Mouse (Mus musculus): ENCODE data around the gene Siglecf.
"Not testable (repeated sequence)": the region's sequence is repeated elsewhere in the genome, so short reads cannot be mapped to it uniquely, and the experiment has no call there.

Gene Siglecf

DNA sequence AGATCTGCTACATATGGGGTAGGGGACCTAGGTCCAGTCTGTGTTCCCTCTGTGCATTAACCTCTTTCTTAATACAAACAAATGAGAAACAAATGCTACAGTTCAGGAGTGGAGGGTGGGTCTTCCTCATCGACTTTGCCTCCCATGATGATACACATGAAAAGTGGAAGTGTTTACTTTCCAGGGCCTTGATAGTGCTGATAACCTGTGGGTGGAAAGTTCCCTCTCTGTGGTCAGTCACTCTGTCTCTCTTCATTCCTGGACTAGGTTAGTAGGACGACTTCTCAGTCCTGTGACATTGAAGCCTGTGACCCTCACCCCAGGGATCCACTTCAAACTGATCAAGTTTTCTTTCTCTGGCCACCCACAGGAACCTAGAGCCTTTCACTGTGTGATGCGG, at the start of gene Siglecf:
Gene Siglecf (plus strand): TSS at position 188 of the 400 bp plus-strand sequence.
- DNase-seq: no peak

DNA sequence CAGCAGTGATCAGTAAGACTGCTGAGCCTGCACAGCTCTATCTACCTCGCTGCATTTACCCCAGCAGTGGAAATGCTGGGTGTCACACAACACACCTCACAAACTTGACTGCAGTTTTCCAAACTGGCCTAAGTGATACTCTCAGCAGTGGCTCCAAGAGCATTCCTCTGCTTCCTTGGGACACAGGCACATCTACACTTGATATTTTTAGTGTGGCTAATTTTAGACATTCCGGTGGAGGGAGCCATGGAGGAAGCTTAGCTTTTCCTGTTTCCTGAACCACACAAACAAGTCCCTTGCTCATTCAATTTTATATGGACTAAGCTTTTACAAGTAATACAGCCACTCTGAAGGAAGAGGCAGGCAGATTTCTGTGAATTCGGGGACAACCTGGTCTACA, 45.9 kb upstream of the Siglecf start:
- DNase-seq: no peak

DNA sequence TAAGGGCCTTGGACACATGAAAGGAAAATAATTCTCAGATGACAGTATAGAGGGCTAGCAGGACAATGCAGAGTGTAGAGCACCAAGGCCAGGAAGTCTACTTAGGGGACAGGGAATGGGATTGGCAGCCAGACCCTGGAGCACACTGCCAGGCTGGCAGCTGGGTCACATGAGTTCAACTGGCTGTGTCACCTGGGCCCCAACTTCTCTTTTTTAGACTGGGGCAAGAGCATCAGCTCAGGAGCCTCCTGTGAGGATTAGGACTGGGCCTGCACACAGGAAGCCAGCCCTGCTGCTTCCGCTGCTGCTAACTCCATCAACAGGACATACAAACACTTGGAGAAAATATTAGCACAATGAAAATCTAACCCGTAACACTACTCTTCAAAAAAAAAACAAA, 42.1 kb upstream of the Siglecf start:
- DNase-seq: no peak

DNA sequence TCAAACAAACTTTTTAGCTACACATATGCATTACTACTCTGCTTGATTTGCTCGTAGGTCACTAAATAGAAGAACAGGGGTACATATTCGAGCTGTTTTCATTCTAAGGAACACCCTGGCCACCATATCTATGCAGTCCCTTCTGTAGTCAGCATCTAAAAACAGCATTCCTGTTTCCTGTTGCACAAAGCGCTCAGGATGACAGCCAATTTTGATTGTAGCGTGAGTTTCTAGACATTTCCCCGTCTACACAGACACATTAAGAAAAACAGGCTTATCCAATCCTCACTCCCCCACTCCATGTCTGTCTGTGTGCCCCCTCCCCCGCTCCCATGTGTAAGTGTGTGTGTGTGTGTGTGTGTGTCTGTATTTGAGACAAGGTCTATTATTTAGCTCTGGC, 39.5 kb upstream of the Siglecf start:
- DNase-seq: no peak

DNA sequence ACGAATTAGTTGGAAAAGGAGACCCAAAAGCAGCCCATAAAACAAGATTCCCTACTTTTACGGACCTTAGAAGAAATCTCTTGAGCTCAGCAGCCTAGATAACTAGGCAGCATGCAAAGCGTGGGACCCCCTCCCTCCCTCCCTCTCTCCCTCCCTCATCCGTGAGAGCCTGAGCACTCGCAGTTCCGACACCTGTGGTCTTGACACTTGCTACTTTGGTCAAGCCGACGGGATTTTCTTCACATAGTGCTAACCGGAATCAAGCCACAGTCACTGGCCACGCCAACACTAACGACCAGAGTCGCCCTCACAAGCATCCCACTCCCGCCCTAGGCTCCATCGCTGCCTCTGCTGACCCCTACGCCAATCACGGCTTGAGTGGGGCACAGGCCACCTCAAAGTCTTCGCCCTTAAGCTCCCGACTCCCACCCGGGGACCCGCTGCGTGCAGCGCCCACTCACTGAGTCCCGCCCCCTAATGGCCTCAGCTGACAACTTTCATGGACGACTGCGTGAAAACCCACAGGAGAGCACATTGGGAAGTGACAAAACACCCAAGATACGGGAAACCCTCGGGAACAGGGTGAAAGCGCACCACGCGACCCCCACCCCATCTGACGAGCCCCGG, 38.6 kb upstream of the Siglecf start:
- peak; percentile 63 for DNase-seq

DNA sequence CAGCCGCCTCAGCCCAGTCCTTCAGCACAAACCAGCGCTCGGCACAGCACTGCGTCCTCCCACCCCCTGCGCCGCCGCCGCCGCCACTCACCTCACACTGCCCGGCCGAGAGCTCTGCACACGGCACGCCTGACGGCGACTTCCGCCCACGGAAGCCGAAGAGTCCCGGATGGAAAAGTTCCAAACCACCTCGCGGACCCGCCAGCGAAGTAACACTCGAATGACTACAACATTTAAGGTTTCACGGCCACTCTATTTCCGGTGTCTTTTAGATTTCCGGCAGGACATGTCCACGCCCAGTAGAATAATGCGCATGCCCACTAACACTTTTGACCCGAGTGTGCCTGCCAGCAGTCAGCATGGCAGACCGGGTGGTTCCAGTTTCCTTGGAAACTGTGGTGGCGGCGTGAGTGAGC, 38.1 kb upstream of the Siglecf start, which contains the start of gene Zfp715:
Gene Zfp715 (minus strand): TSS at position 282 of the 416 bp plus-strand sequence.
- DNase-seq: peak; percentile 94

DNA sequence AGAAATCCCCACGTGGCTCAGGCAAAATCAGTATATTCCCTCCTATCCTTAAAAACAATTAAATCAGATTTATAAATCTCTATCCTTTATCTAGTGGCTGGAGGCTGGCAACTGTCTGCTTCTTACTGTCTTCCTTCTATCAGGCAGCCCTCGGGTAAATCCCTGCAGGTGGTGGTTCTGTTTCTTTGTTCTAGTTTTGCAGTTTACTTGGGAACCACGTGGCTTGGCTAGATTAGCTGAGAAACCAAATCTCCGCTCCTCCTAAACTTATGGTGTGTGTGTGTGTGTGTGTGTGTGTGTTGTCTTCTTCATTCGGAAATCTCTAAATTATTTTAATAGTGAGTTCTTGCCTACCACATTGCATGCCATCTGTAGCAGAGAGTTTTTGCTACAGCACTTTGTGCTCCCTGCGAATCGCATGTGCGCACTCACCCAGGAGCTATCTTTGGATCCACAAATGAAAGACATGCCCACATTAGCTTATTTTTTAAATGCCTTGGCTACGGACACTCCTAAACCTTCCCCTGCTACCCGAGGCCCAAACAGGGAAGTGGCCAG, 24.8 kb upstream of the Siglecf start:
- no peak for DNase-seq

DNA sequence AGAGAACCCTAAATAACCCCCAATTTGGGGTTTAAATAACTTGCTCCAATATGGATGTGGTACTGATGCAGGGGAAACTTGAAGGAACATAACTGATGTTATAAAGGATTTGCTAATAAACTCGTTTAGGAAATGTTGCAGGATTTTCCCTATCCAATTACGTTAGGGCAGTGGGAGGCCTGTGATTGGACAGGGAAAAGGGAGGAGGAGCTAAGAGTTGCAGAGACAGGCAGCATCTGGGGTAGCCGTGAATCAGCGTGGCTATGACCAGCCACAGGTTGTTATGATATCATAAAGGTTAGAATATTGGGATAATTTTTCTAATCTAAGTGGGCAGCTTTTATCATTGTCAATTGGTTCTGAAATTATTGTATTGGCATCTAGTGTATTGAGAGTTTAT, 23.0 kb upstream of the Siglecf start:
- no peak for DNase-seq

DNA sequence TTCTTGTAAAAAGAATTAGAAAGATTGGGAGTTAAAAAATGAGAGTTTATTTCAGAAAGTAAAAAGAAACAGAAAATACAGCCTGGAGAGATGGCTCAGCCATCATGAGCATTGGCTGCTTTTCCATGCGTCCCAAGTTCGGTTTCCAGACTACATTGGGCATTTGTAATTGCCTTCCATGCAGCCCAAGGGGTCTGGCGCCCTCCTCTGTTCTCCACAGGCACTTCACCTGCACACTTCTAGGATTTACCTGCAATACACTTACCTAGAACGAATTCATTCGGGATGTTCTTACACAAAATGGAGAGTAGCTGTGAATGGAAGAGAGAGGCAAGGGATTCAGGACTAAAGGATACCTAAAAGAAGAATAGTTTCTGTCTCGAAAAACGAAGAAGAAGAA, 17.9 kb upstream of the Siglecf start:
- DNase-seq: no peak

DNA sequence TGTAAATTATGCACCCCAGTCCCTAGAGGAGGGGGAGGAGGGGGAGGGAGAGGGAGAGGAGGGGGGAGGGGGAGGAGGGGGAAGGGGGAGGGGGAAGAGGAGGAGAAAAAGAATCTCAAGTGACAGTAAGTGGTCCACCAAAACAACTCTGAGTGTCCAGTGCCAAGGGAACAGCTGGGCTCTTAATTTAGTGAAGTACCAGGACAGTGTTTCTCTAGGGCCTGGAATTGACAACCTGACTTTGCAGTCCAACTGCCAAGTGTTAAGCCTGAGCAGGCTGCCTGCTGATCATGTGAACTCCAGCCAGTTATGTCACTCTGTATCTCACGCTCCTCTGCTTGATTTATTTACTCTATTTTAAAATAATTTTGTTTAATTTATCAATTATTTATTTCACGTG, 17.2 kb upstream of the Siglecf start:
- no peak for DNase-seq

DNA sequence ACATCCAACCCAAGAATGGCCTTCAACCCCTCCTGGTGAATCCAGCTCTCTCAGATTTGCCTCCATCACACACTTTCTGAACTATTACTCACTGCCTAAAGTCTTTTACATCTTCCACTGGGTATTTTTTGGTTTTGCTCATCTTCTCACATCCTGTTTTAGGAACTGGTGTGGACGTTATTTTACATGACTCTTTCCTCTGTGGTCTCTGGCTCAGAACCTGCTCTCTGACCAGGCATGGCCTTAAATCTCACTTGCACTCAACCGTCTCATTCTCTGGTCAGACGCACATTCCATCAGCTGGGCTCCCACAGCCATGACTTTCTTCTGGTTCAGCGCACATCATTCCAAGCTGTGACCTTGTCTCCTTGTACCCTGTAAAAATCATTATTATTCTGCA, 10.4 kb upstream of the Siglecf start:
- DNase-seq: no peak

DNA sequence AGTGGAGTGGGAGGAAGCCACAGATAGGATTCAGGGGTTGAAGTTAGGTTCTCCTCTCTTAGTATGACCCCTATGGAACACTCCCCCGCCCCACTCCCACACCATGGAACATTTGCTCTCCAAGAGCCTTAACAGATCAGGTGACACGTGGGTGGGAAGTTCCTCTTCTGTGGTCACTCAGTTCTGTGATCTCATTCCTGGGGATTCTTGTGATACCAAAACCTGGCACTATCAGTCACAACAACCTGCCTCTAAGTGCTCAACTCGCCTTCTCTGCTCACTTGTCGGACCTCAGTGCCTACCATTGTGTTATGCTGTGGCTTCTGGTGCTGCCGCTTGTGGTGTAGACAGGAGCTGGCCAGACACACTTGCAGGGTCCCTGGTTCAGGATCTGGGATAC, 8.0 kb upstream of the Siglecf start:
- DNase-seq: no peak

DNA sequence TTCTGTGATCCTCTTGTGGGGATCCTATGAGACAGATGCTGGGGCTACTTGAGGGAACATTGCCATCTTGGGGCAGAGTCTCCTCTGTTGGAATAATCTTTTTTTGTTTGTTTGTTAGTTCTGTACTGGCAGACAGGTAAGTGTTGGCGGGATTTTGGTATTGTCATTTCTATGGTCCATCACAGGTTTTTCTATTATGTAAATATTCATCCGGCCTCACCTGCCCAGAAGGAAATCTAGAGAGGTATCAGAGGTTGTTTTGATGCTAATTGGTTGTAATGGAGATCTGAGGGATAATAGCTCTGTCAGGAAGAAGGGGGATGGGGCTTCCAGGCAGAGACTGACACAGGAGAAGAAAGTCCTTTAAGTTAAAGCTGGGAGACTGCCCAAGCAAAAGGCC, 7.1 kb upstream of the Siglecf start:
- no peak for DNase-seq

DNA sequence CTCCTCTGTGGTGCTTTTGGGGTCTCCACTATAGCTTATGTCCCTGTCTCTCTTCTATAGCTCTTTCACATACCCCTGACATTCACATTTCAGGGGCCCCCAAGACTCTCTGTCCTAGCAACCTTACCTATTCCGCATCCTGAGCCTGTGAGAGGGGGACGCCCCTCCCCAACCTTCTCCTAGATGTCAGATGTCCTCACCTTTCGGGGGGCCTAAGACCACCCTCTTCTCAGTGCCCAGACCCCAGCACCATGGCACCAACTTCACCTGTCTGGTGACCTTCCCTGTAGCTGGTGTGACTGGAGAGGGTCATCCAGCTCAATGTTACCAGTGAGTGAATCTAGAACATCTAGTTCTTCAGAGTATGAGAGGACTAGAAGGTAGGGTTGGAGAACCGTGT, 6.7 kb upstream of the Siglecf start:
- no peak for DNase-seq

DNA sequence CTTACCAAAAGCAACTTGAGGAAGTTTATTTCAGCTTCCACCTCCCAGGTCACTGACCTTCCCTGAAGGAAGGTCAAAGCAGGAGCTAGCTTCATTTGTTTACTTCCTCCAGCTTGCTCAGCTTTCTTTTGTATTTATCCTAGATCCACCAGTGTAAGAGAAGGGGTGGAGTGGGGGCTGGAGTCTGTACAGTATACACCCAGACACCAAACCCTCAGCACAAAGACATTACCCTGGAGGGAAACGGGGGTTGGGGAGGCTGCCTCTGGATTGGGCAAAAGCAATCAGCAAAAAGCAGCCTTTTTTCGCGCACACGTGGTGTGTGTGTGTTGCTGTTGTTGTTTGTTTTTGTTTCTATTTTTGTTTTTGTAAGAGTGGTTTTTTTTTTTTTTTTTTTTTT, 5.0 kb upstream of the Siglecf start:
- no peak for DNase-seq

DNA sequence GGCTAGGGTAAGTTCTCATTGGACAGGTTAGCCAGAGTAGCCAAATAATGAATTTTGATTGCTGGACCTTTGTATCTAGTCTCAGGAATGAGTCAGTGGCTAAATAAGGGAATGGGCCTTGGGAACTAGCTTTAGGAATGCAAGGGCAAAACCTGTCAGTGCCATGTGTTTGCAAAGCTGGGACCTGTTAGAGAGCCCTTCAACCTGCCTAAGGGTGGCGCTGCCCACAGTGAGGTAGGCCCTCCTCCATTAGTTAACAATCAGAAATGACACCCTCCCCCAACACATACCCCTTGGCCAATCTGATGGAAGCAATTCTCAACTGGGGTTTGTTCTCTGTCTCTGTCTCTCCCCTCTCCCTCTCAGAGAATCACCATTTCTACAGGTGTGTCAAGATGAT, 4.6 kb upstream of the Siglecf start:
- DNase-seq: no peak

DNA sequence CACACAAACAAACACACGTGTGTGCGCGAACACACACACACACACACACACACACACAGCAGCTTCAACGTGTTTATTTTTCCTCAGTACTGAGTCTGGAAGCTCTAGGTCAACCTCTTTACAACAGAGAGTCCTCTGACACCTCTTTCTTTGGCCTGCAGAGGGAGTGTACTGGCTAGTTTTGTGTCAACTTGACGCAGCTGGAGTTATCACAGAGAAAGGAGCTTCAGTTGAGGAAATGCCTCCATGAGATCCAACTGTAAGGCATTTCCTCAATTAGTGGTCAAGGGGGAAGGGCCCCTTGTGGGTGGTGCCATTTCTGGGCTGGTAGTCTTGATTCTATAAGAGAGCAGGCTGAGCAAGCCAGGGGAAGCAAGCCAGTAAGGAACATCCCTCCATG, 1.5 kb upstream of the Siglecf start:
- not testable (repeated sequence) for DNase-seq

DNA sequence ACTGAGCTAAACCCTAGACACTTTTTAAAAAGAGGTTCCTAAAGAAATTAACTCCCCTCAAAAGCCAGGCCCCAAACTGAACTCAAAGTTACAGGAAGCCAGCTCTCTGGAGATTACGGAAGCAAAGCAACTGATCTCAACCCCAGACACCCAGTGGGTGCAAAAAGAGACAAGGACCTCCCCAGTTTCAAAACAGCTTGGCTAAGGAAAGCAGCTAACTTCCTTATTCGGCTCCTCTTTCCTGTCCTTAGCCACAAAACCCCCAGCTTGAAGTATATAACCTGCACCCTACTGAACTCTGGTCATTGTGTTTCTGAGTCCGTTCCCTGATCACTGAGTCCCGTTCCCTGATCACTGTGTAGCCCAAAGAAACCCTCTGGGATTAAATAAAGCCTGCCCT, 2.0 kb downstream of the Siglecf start:
- DNase-seq: no peak

DNA sequence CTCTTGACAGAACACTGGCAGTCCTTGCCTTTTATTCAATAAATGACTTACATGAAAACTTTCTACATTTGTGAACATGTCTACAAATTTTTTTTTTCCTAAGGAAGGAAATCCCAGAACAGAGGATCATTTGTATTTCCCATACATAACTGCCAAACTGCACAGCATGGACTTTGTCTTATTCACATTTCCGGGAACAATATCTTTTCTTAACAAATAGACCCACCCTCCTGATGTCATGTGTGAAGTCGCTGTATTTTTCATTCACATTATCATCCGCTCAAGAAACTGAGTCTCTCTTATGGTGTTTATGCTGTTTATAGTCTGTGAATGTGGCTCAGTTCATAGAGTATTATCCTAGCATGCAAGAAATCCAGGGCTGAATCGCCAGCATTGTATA, 2.6 kb downstream of the Siglecf start:
- no peak for DNase-seq

DNA sequence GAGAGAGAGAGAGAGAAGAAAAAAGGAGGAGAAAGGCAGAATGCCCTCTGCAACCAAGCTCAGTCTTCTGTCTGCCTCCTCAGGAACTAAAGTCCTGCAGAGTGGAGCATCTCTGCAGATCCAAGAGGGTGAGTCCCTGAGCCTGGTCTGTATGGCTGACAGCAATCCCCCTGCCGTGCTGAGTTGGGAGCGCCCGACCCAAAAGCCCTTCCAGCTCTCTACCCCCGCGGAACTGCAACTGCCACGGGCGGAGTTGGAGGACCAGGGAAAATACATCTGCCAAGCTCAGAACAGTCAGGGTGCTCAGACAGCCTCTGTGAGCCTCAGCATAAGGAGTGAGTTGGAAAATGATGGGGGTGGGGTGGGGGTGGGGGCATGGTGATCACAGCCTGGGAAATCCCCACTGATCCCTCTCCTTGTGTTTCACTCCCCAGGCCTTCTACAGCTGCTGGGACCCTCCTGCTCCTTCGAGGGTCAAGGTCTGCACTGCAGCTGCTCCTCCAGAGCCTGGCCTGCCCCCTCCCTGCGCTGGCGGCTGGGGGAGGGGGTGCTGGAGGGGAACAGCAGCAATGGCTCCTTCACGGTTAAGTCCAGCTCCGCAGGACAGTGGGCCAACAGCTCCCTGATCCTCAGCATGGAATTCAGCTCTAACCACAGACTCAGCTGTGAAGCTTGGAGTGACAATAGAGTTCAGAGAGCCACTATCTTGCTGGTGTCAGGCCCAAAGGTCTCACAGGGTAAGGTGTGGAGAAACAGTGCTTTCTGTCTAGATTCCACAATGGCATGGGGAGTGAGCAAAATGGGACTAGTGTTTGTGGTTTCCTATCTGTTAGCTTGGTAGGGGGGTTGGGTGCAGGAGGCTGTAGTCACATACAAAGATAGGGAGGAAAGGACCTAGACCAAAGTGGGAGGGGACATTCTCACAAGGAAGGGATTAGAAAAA, 4.0 kb downstream of the Siglecf start:
- DNase-seq: peak; percentile 30

DNA sequence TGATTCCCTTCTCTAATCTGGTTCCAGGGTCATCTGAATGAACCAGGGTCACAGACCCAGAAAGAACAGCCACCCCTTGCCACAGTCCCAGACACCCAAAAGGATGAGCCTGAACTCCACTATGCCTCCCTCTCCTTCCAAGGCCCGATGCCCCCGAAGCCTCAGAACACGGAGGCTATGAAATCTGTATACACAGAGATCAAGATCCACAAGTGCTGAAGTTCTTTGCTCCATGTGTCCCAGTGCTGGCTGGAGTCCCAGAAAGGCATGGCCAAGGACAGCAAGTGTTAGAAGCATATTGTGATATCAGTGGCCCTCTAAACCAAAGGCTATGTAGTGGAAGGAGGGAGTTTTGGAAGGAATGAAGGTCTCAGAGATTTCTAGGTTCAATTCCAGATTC, 7.4 kb downstream of the Siglecf start:
- no peak for DNase-seq

DNA sequence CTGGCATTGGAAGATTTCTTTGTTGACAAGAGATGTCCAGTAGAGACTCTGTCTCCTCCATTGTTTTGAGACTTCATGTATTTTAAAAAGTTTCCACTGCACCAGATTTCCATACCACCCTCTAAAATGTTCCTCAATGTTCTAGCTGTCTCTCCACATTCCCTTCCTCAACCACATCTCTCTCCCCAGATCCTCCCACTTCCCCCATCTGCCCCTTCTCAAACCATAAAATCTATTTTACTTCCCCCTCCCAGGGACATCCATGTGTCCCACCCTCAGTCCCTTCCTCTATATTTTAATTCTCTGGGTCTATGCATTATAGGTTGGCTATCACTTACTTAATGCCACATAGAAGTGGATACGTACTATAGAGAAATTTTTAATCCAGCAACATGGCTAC, 10.3 kb downstream of the Siglecf start:
- DNase-seq: no peak

DNA sequence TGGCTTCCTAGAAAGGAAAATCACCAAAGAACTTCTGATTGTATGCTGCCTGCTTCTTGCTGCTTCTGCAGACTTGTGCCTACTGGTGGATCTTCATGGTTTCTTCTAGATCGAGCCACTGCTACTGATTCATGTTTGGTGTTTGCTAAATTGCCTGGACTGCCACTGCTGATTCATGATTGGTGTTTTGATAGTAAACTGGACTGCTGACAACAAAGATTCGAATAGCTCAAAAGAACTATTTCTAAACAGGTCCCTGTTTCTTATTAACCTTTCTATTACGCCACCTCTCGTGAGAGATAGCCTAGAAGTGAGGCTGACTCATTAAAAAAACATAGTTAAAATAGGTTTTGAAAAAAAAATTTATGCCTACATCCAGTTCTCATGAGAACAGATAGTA, 10.9 kb downstream of the Siglecf start:
- no peak for DNase-seq

DNA sequence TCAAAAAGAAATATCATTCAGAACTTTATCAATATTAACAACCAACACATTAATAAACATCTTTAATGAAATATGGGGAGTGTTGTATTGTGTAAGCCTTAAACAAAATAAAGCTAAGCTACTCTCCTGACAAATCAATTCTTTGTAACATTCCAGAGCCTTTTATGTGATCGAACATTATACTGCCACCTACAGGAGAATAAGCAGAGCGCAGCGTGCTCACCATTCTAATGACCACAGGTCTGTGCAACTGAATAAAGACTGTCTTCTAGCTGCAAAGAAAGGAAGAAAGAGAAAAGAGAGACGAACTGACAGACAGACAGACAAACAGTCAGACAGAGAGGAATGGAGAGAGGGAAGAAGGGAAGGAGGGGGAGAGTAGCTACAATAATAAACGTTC, 27.1 kb downstream of the Siglecf start:
- peak; percentile 64 for DNase-seq

Data from embryo, embryonic 11 days (tissue).